Mouse (Mus musculus) limb, embryonic 11.5 days (tissue): ENCODE measurements around the gene Hoxc11. TPM values are rescaled to one million over a fixed set of nuclear protein-coding genes. Genes with fewer than 3 reads are reported as not detected.

Source experiments
- ATAC-seq: fragments of 200-750 bp; cut with Nextera tagmentation; 2 replicates; pipeline ENCODE4 v1.8.0; 2017; ENCODE audit warnings: low read depth; ENCODE audit not compliant: insufficient number of reproducible peaks, low FRiP score, low TSS enrichment
- DNase-seq: peaks from one replicate; pipeline ENCODE4 v3.0.0-alpha.2; 2015; ENCODE audit warnings: low spot score
- H3K27ac ChIP-seq: fragments of 300-500 bp; sonication (generic); replicated peaks from 2 replicates; pipeline ENCODE4 v1.5.1; 2014; ENCODE audit warnings: low read depth, mild to moderate bottlenecking, low read length
- H3K27me3 ChIP-seq: fragments of 300-500 bp; sonication (generic); 2 replicates; pipeline ENCODE4 v1.6.1; 2014; ENCODE audit warnings: mild to moderate bottlenecking, low read length, mixed read lengths; ENCODE audit not compliant: control insufficient read depth, insufficient read depth
- H3K36me3 ChIP-seq: fragments of 300-500 bp; sonication (generic); 2 replicates; pipeline ENCODE4 v1.6.1; 2014; ENCODE audit warnings: mild to moderate bottlenecking, low read length, moderate library complexity, mixed read lengths; ENCODE audit not compliant: control insufficient read depth, insufficient read depth
- H3K4me1 ChIP-seq: fragments of 300-500 bp; sonication (generic); 2 replicates; pipeline ENCODE4 v1.6.1; 2014; ENCODE audit warnings: low read length, mixed read lengths; ENCODE audit not compliant: control insufficient read depth, insufficient read depth
- H3K4me2 ChIP-seq: fragments of 300-500 bp; sonication (generic); 2 replicates; pipeline ENCODE4 v1.6.1; 2014; ENCODE audit warnings: low read depth, mild to moderate bottlenecking, moderate library complexity; ENCODE audit not compliant: severe bottlenecking
- H3K4me3 ChIP-seq: fragments of 300-500 bp; sonication (generic); 2 replicates; pipeline ENCODE4 v1.5.1; 2014; ENCODE audit warnings: low read depth, low read length
- H3K9ac ChIP-seq: fragments of 300-500 bp; sonication (generic); 2 replicates; pipeline ENCODE4 v1.6.1; 2014; ENCODE audit warnings: mild to moderate bottlenecking, low read length
- H3K9me3 ChIP-seq: fragments of 300-500 bp; sonication (generic); 2 replicates; pipeline ENCODE4 v1.6.1; 2016; ENCODE audit warnings: low read length; ENCODE audit not compliant: control insufficient read depth
- WGBS: fragments of 180-500 bp; shearing (Covaris S2); extraction: QIAGEN DNeasy Blood & Tissue Kit; methylation state at CpG from one replicate; pipeline ENCODE4 v1.1.7; 2014; 5-methylcytosine and 5-hydroxymethylcytosine counted together
- polyA plus RNA-seq: library from polyadenylated mRNA; unstranded; fragments of >200 nt; fragmentation: Nextera tagmentation; extraction: Ambion mirVana; gene quantifications from 2 replicates; pipeline ENCODE4 v1.2.1, GENCODE M21; 2014

The Hoxc11 gene
- polyA plus RNA-seq, 1 experiment from 2014 or later: 5.9 TPM

GRCm38 (mm10) chr15:102934438-102934837 is 19.8 kb upstream of the Hoxc11 start:
- Histone ChIP-seq H3K27ac (no peak overlapping the region), H3K27me3 (peaks cover 100% of the 10 kb centered on the region), H3K4me1 (peaks cover 4% of the 10 kb centered on the region; the same call in 1 of the 2 replicates), H3K4me3 (no peak overlapping the region), H3K9me3 (no peaks in the 10 kb centered on the region), H3K36me3 (no peaks in the 10 kb centered on the region), H3K4me2 (no peak overlapping the region), H3K9ac (no peak overlapping the region)
- 2% methylated on average over 12 of the region's 12 CpGs for WGBS
- ATAC-seq: no peak
- DNase-seq: peak; percentile 59

GRCm38 (mm10) chr15:102934897-102935296 is 19.3 kb upstream of the Hoxc11 start:
- Histone ChIP-seq H3K9ac (no peak overlapping the region), H3K27ac (no peak overlapping the region), H3K4me3 (no peak overlapping the region), H3K4me1 (peaks cover 8% of the 10 kb centered on the region; the same call in 1 of the 2 replicates), H3K36me3 (no peaks in the 10 kb centered on the region), H3K9me3 (no peaks in the 10 kb centered on the region), H3K27me3 (peaks cover 100% of the 10 kb centered on the region), H3K4me2 (no peak overlapping the region)
- DNase-seq (peak; percentile 75), ATAC-seq (no peak)
- 0% methylated on average over 27 of the region's 27 CpGs for WGBS

- no peak within 1 kb of the TSS for H3K9ac ChIP-seq
- peaks cover 100% of the 10 kb centered on the region for H3K27me3 ChIP-seq
- H3K4me1 ChIP-seq: peaks cover 10% of the 10 kb centered on the region; the same call in 1 of the 2 replicates
- H3K4me2 ChIP-seq: peak within 1 kb of the TSS; percentile 22
- H3K36me3 ChIP-seq: no peaks in the 10 kb centered on the region
- no peak within 1 kb of the TSS for H3K27ac ChIP-seq
- peak within 1 kb of the TSS; percentile 4 for H3K4me3 ChIP-seq
- DNase-seq (no peak), ATAC-seq (no peak)
- no peaks in the 10 kb centered on the region for H3K9me3 ChIP-seq
- WGBS: under 1% methylated on average over 31 of the region's 31 CpGs
Observed at GRCm38 (mm10) chr15:102936279-102936972, 17.8 kb upstream of the Hoxc11 start, which contains the start of gene Hoxc12. Hoxc12 (plus strand) TSS chr15:102936757.

- Histone ChIP-seq H3K4me3 (peak overlapping the region; percentile 4), H3K9me3 (no peaks in the 10 kb centered on the region), H3K27ac (no peak overlapping the region), H3K36me3 (no peaks in the 10 kb centered on the region), H3K4me2 (peak overlapping the region; percentile 22), H3K27me3 (peaks cover 98% of the 10 kb centered on the region), H3K9ac (no peak overlapping the region), H3K4me1 (peaks cover 10% of the 10 kb centered on the region; the same call in 1 of the 2 replicates)
- under 1% methylated on average over 50 of the region's 50 CpGs for WGBS
- no peak for ATAC-seq
- DNase-seq: peak; percentile 69
Observed at GRCm38 (mm10) chr15:102937036-102937666, 17.1 kb upstream of the Hoxc11 start.

- Histone ChIP-seq H3K27ac (0 out of 2 replicates have a peak overlapping the region, but pooled peaks have one; percentile 30), H3K4me3 (no peak overlapping the region; the same call in 1 of the 2 replicates), H3K9ac (peak overlapping the region; percentile 47; the same call in 1 of the 2 replicates)
Observed at GRCm38 (mm10) chr15:102939256-102940155, 14.7 kb upstream of the Hoxc11 start.

GRCm38 (mm10) chr15:102942739-102943467 is 11.3 kb upstream of the Hoxc11 start:
- under 1% methylated on average over 46 of the region's 53 CpGs for WGBS
- DNase-seq: peak; percentile 74
- H3K27ac ChIP-seq: no peak overlapping the region
- H3K4me2 ChIP-seq: peak overlapping the region; percentile 59
- H3K27me3 ChIP-seq: peaks cover 78% of the 10 kb centered on the region
- peak overlapping the region; percentile 63 for H3K9ac ChIP-seq
- no peak for ATAC-seq
- no peaks in the 10 kb centered on the region for H3K36me3 ChIP-seq
- H3K9me3 ChIP-seq: no peaks in the 10 kb centered on the region
- peak overlapping the region; percentile 33 for H3K4me3 ChIP-seq
- peaks cover 10% of the 10 kb centered on the region for H3K4me1 ChIP-seq

More at GRCm38 (mm10) chr15:102939256-102940155, 14.7 kb upstream of the Hoxc11 start:
- under 1% methylated on average over 34 of the region's 34 CpGs for WGBS
- peaks cover 10% of the 10 kb centered on the region for H3K4me1 ChIP-seq
- H3K36me3 ChIP-seq: no peaks in the 10 kb centered on the region
- H3K4me2 ChIP-seq: peak overlapping the region; percentile 45
- DNase-seq: no peak
- ATAC-seq: no peak
- H3K27me3 ChIP-seq: peaks cover 88% of the 10 kb centered on the region
- H3K9me3 ChIP-seq: no peaks in the 10 kb centered on the region

GRCm38 (mm10) chr15:102943468-102943813 is 10.8 kb upstream of the Hoxc11 start:
- WGBS: 6% methylated on average over 5 of the region's 5 CpGs
- peak overlapping the region; percentile 33 for H3K4me3 ChIP-seq

More at GRCm38 (mm10) chr15:102943468-102943813, 10.8 kb upstream of the Hoxc11 start:
- DNase-seq (no peak), ATAC-seq (no peak)
- Histone ChIP-seq H3K9me3 (no peaks in the 10 kb centered on the region), H3K36me3 (no peaks in the 10 kb centered on the region), H3K4me2 (peak overlapping the region; percentile 59), H3K27ac (no peak overlapping the region), H3K4me1 (peaks cover 10% of the 10 kb centered on the region), H3K27me3 (peaks cover 77% of the 10 kb centered on the region), H3K9ac (peak overlapping the region; percentile 63)
